Mouse (Mus musculus): ENCODE data around the gene Ptprg. TPM values are rescaled to one million over a fixed set of nuclear protein-coding genes. Genes with fewer than 3 reads are reported as not detected.

Gene Ptprg
- polyA plus RNA-seq, 1 experiment from 2014 or later: 48.0 TPM

- H3K27me3 ChIP-seq (ENCODE audit: control insufficient read depth, insufficient read depth, low read length): no peaks in the 10 kb centered on the region
- WGBS: 73% methylated on average over 6 of the region's 6 CpGs
- H3K4me3 ChIP-seq (ENCODE audit: low read depth, low read length): no peak overlapping the region
- 0 out of 2 replicates have a peak, but pooled peaks cover 1% of the 10 kb centered on the region for H3K4me1 ChIP-seq (replicated peaks; ENCODE audit: control insufficient read depth, insufficient read depth, low read length)
- DNase-seq (ENCODE audit: low spot score) (no peak), ATAC-seq (replicated peaks; ENCODE audit: low FRiP score) (no peak)
- H3K36me3 ChIP-seq (ENCODE audit: control insufficient read depth, insufficient read depth, low read length): no peaks in the 10 kb centered on the region
- H3K9ac ChIP-seq (ENCODE audit: low read length): no peak overlapping the region
- no peak overlapping the region for H3K27ac ChIP-seq (ENCODE audit: low read depth, low read length)
- no peaks in the 10 kb centered on the region for H3K9me3 ChIP-seq (ENCODE audit: control insufficient read depth, low read length)
- no peak overlapping the region for H3K4me2 ChIP-seq (ENCODE audit: low read depth, low read length, severe bottlenecking)
Observed at GRCm38 (mm10) chr14:11868636-11869035, 315.3 kb downstream of the Ptprg start.

DNA sequence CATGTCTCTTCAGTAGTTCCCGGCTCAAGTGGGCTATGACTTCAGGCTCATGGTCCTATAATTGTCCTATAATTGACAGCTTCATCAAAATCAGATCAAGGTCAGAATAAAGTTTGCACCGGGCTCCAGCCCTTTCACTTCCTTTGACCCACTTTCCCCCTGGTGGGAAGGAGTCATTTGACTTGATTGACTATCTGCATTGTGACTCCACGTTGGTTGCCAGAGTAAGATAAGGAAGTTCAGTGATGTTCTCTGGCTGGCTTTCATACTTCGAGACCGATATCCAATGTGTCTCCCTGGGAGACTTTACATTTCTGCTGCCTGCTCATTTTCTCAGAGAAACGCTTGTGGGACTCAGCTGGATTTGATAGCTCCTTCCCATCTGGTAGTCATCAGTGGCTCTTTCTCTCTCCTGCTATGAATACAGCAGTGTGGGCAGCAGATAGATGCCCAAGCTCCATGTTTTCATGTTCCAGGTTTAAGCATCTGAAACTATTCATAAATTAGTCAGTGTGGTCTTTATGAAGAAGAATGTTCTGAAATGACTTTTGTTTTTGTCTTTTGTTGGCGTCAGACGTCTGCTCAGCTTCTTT lies 318.5 kb downstream of the Ptprg start:
- 68% methylated on average over 8 of the region's 8 CpGs for WGBS
- H3K9ac ChIP-seq (ENCODE audit: low read length): no peak overlapping the region
- H3K27me3 ChIP-seq (ENCODE audit: control insufficient read depth, insufficient read depth, low read length): no peaks in the 10 kb centered on the region
- H3K4me2 ChIP-seq (ENCODE audit: low read depth, low read length, severe bottlenecking): no peak overlapping the region
- H3K9me3 ChIP-seq (ENCODE audit: control insufficient read depth, low read length): no peaks in the 10 kb centered on the region
- H3K27ac ChIP-seq (ENCODE audit: low read depth, low read length): no peak overlapping the region
- peaks cover 1% of the 10 kb centered on the region; the same call in 1 of the 2 replicates for H3K4me1 ChIP-seq (replicated peaks; ENCODE audit: control insufficient read depth, insufficient read depth, low read length)
- no peaks in the 10 kb centered on the region for H3K36me3 ChIP-seq (ENCODE audit: control insufficient read depth, insufficient read depth, low read length)
- DNase-seq (ENCODE audit: low spot score) (no peak), ATAC-seq (replicated peaks; ENCODE audit: low FRiP score) (no peak)
- H3K4me3 ChIP-seq (ENCODE audit: low read depth, low read length): no peak overlapping the region

DNA sequence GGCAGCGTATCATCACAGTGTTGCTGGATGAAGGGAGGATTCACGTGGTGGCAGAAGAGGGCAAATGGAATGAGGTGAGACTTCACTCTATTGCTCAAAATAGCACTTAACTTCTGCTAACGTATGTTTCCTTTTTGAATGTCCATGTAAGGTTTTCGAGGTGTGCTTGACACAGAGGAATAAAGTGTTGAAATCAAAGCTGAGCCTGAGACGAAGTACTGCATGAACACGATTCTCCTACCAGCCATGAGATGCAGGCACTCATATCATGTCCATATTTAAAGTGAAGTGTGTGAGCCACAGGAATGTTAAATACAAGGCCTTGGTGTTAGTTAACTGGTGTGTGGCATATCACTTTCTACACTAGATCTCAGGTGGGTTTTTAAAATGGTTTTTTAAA lies 320.9 kb downstream of the Ptprg start:
- no peak for ATAC-seq (replicated peaks; ENCODE audit: low FRiP score)
- Histone ChIP-seq H3K4me2 (ENCODE audit: low read depth, low read length, severe bottlenecking) (no peak overlapping the region), H3K9ac (ENCODE audit: low read length) (no peak overlapping the region), H3K27ac (ENCODE audit: low read depth, low read length) (no peak overlapping the region), H3K4me1 (replicated peaks; ENCODE audit: control insufficient read depth, insufficient read depth, low read length) (peaks cover 1% of the 10 kb centered on the region; the same call in 1 of the 2 replicates), H3K36me3 (ENCODE audit: control insufficient read depth, insufficient read depth, low read length) (no peaks in the 10 kb centered on the region), H3K4me3 (ENCODE audit: low read depth, low read length) (no peak overlapping the region), H3K9me3 (ENCODE audit: control insufficient read depth, low read length) (no peaks in the 10 kb centered on the region), H3K27me3 (ENCODE audit: control insufficient read depth, insufficient read depth, low read length) (no peaks in the 10 kb centered on the region)
- no peak for DNase-seq (ENCODE audit: low spot score)
- WGBS: 92% methylated on average over 6 of the region's 6 CpGs

DNA sequence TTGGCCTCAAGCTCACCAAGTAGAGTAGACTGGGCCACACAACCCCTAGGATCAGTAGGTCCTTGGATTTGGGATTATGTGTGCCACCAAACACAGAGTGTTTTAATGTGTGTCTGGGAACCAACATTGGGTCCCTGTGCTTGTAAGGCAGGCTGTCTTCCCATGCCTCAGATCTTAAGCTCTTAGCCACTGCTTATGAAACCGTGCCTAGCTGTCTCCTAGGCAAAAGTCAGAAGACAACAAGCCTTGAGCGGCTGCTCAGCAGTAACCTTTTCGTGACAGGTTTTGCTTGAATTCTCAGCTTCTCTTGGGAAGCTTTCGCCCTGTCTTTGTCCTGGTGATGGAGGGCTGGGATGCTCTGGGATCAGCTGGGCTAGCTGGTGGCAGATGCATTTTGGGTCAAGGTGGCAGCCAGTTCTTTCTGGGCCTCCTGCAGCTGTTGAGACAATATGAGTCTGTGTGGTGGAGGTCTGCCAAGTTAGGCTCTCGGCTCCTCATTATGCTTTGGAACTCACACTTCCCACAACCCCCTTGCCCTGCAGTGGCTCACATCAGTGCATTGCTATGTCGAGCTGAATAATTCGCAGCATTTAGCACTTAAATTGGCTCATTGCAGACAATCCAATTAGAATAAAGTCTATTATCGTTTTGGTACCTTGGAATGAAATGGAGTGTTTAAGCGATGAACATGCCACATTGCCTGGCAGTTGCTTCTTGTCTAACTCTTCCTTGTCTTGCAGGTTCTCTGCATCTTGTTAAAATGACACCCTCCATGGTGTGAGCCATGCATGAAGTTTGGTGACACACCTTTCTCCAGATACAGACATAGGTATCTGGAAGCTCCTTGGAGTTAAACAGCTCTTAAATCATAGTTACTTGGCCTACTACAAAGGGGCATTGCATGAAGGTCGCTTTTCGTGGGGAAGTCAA lies 321.9 kb downstream of the Ptprg start:
- peak; percentile 63 for ATAC-seq (replicated peaks; ENCODE audit: low FRiP score)
- DNase-seq (ENCODE audit: low spot score): no peak
- no peaks in the 10 kb centered on the region for H3K27me3 ChIP-seq (ENCODE audit: control insufficient read depth, insufficient read depth, low read length)
- H3K4me2 ChIP-seq (ENCODE audit: low read depth, low read length, severe bottlenecking): no peak overlapping the region
- H3K9ac ChIP-seq (ENCODE audit: low read length): no peak overlapping the region
- 71% methylated on average over 11 of the region's 11 CpGs for WGBS
- no peak overlapping the region for H3K4me3 ChIP-seq (ENCODE audit: low read depth, low read length)
- peaks cover 1% of the 10 kb centered on the region; the same call in 1 of the 2 replicates for H3K4me1 ChIP-seq (replicated peaks; ENCODE audit: control insufficient read depth, insufficient read depth, low read length)
- no peaks in the 10 kb centered on the region for H3K9me3 ChIP-seq (ENCODE audit: control insufficient read depth, low read length)
- H3K27ac ChIP-seq (ENCODE audit: low read depth, low read length): no peak overlapping the region
- no peaks in the 10 kb centered on the region for H3K36me3 ChIP-seq (ENCODE audit: control insufficient read depth, insufficient read depth, low read length)

DNA sequence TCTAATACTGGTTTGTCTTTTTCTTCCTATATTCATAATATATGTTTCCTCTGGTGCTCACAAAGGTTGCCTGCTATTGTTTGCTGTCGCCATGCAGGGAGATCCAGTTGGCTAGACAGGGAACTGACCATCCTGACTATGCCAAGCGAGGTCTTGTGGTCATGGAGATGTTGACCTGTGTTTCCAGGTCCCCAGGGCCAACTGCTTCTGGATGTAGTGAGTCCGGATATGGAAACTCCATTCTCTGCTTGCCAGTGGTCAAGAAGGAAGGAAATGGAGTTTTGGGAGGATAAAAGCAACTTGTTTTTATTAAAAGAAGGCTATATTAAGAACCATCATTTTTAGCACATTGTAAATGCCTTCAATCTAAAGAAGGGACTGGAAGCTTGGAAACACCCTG lies 327.8 kb downstream of the Ptprg start:
- ATAC-seq (replicated peaks; ENCODE audit: low FRiP score) (no peak), DNase-seq (ENCODE audit: low spot score) (no peak)
- Histone ChIP-seq H3K4me3 (ENCODE audit: low read depth, low read length) (no peak overlapping the region), H3K27ac (ENCODE audit: low read depth, low read length) (no peak overlapping the region), H3K36me3 (ENCODE audit: control insufficient read depth, insufficient read depth, low read length) (no peaks in the 10 kb centered on the region), H3K27me3 (ENCODE audit: control insufficient read depth, insufficient read depth, low read length) (no peaks in the 10 kb centered on the region), H3K9ac (ENCODE audit: low read length) (no peak overlapping the region), H3K9me3 (ENCODE audit: control insufficient read depth, low read length) (no peaks in the 10 kb centered on the region), H3K4me2 (ENCODE audit: low read depth, low read length, severe bottlenecking) (no peak overlapping the region), H3K4me1 (replicated peaks; ENCODE audit: control insufficient read depth, insufficient read depth, low read length) (peaks cover 4% of the 10 kb centered on the region; the same call in 1 of the 2 replicates)
- 82% methylated on average over 3 of the region's 3 CpGs for WGBS

DNA sequence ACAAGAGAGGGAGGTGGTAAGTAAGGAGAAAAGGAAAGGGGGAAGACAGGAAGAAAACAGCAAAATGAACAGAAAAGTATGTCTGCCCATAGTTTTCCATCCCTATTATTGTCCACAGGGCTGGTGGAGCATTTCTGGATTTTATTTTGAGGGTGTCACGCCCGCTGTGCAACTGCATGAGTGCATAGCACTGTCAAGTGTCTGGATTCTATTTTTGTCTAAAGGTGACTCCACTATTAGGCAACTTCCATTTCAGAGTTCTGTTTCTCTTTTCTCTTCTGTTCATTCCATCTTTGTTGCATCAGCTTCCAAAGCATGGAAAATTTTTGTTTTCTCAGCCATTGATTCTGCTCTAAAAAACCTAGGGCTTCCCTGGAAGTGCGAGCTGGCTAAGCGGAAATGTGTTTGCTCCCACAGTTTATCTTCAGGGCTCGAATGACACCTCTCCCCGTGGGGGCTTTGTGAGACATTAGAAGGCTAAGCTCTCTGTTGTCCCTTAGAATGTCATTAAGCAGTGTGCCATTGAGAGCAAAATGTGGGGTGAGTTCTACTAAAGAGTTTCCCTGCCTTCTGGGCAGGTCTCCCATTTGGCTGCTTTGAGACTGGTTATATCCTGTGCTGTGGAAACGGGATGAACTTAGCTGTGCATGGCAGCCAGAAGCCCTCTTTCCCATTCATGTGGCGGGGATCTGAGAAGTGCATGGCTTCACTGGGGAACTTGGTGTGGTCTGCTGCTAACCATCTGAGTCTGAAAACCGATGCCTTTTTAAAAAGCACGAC lies 330.0 kb downstream of the Ptprg start:
- no peak overlapping the region for H3K4me2 ChIP-seq (ENCODE audit: low read depth, low read length, severe bottlenecking)
- H3K9me3 ChIP-seq (ENCODE audit: control insufficient read depth, low read length): no peaks in the 10 kb centered on the region
- H3K36me3 ChIP-seq (ENCODE audit: control insufficient read depth, insufficient read depth, low read length): no peaks in the 10 kb centered on the region
- ATAC-seq (replicated peaks; ENCODE audit: low FRiP score) (no peak), DNase-seq (ENCODE audit: low spot score) (peak; percentile 43)
- peaks cover 4% of the 10 kb centered on the region; the same call in 1 of the 2 replicates for H3K4me1 ChIP-seq (replicated peaks; ENCODE audit: control insufficient read depth, insufficient read depth, low read length)
- 0 out of 2 replicates have a peak overlapping the region, but pooled peaks have one; percentile 18 for H3K27ac ChIP-seq (ENCODE audit: low read depth, low read length)
- H3K27me3 ChIP-seq (ENCODE audit: control insufficient read depth, insufficient read depth, low read length): no peaks in the 10 kb centered on the region
- 19% methylated on average over 10 of the region's 10 CpGs for WGBS
- no peak overlapping the region for H3K4me3 ChIP-seq (ENCODE audit: low read depth, low read length)
- H3K9ac ChIP-seq (ENCODE audit: low read length): 0 out of 2 replicates have a peak overlapping the region, but pooled peaks have one; percentile 12

- H3K27ac ChIP-seq (ENCODE audit: low read depth, low read length): no peak overlapping the region
- no peak overlapping the region for H3K4me3 ChIP-seq (ENCODE audit: low read depth, low read length)
- H3K9me3 ChIP-seq (ENCODE audit: control insufficient read depth, low read length): no peaks in the 10 kb centered on the region
- peaks cover 4% of the 10 kb centered on the region; the same call in 1 of the 2 replicates for H3K4me1 ChIP-seq (replicated peaks; ENCODE audit: control insufficient read depth, insufficient read depth, low read length)
- WGBS: 54% methylated on average over 5 of the region's 5 CpGs
- no peak overlapping the region for H3K4me2 ChIP-seq (ENCODE audit: low read depth, low read length, severe bottlenecking)
- ATAC-seq (replicated peaks; ENCODE audit: low FRiP score): no peak
- DNase-seq (ENCODE audit: low spot score): no peak
- H3K36me3 ChIP-seq (ENCODE audit: control insufficient read depth, insufficient read depth, low read length): no peaks in the 10 kb centered on the region
- no peak overlapping the region for H3K9ac ChIP-seq (ENCODE audit: low read length)
- no peaks in the 10 kb centered on the region for H3K27me3 ChIP-seq (ENCODE audit: control insufficient read depth, insufficient read depth, low read length)
Observed at GRCm38 (mm10) chr14:11883995-11884394, 330.7 kb downstream of the Ptprg start.

- DNase-seq (ENCODE audit: low spot score) (no peak), ATAC-seq (replicated peaks; ENCODE audit: low FRiP score) (no peak)
- H3K9ac ChIP-seq (ENCODE audit: low read length): no peak overlapping the region
- 74% methylated on average over 3 of the region's 3 CpGs for WGBS
- H3K9me3 ChIP-seq (ENCODE audit: control insufficient read depth, low read length): no peaks in the 10 kb centered on the region
- H3K4me3 ChIP-seq (ENCODE audit: low read depth, low read length): no peak overlapping the region
- H3K4me2 ChIP-seq (ENCODE audit: low read depth, low read length, severe bottlenecking): no peak overlapping the region
- no peaks in the 10 kb centered on the region for H3K36me3 ChIP-seq (ENCODE audit: control insufficient read depth, insufficient read depth, low read length)
- no peak overlapping the region for H3K27ac ChIP-seq (ENCODE audit: low read depth, low read length)
- peaks cover 4% of the 10 kb centered on the region; the same call in 1 of the 2 replicates for H3K4me1 ChIP-seq (replicated peaks; ENCODE audit: control insufficient read depth, insufficient read depth, low read length)
- no peaks in the 10 kb centered on the region for H3K27me3 ChIP-seq (ENCODE audit: control insufficient read depth, insufficient read depth, low read length)
Observed at GRCm38 (mm10) chr14:11886417-11886816, 333.1 kb downstream of the Ptprg start.
